Mouse (Mus musculus) liver, embryonic 11.5 days (tissue): ENCODE data around the gene Midn. TPM values are rescaled to one million over a fixed set of nuclear protein-coding genes. Genes with fewer than 3 reads are reported as not detected.

Source experiments
- ATAC-seq: fragments of 200-750 bp; cut with Nextera tagmentation; replicated peaks from 2 replicates; pipeline ENCODE4 v1.8.0; 2017; ENCODE audit warnings: moderate number of reproducible peaks, mild to moderate bottlenecking, moderate TSS enrichment, moderate library complexity; ENCODE audit not compliant: low FRiP score
- DNase-seq: peaks from one replicate; pipeline ENCODE4 v3.0.0-alpha.2; 2017; ENCODE audit warnings: low spot score
- H3K27ac ChIP-seq: fragments of 300-500 bp; sonication (generic); 2 replicates; pipeline ENCODE4 v1.5.1; 2014; ENCODE audit warnings: mild to moderate bottlenecking, low read depth, low read length, control low read depth
- H3K27me3 ChIP-seq: fragments of 300-500 bp; sonication (generic); replicated peaks from 2 replicates; pipeline ENCODE4 v1.6.1; 2014; ENCODE audit warnings: low read length, mixed read lengths; ENCODE audit not compliant: control insufficient read depth, insufficient read depth
- H3K36me3 ChIP-seq: fragments of 300-500 bp; sonication (generic); 2 replicates; pipeline ENCODE4 v1.6.1; 2014; ENCODE audit warnings: mild to moderate bottlenecking, low read length, moderate library complexity, mixed read lengths; ENCODE audit not compliant: control insufficient read depth, insufficient read depth
- H3K4me1 ChIP-seq: fragments of 300-500 bp; sonication (generic); replicated peaks from 2 replicates; pipeline ENCODE4 v1.6.1; 2014; ENCODE audit warnings: low read length, mixed read lengths; ENCODE audit not compliant: control insufficient read depth, insufficient read depth
- H3K4me2 ChIP-seq: fragments of 300-500 bp; sonication (generic); 2 replicates; pipeline ENCODE4 v1.6.1; 2014; ENCODE audit warnings: mild to moderate bottlenecking, control low read depth, moderate library complexity
- H3K4me3 ChIP-seq: fragments of 300-500 bp; sonication (generic); 2 replicates; pipeline ENCODE4 v1.5.1; 2014; ENCODE audit warnings: low read depth, low read length, control low read depth
- H3K9ac ChIP-seq: fragments of 300-500 bp; sonication (generic); 2 replicates; pipeline ENCODE4 v1.6.1; 2014; ENCODE audit warnings: low read depth, low read length, control low read depth
- H3K9me3 ChIP-seq: fragments of 300-500 bp; sonication (generic); 2 replicates; pipeline ENCODE4 v1.6.1; 2016; ENCODE audit warnings: low read length, inconsistent platforms, mixed read lengths; ENCODE audit not compliant: control insufficient read depth
- WGBS: fragments of 180-500 bp; shearing (Covaris S2); extraction: QIAGEN DNeasy Blood & Tissue Kit; methylation state at CpG from one replicate; pipeline ENCODE4 v1.1.7; 2014; 5-methylcytosine and 5-hydroxymethylcytosine counted together
- polyA plus RNA-seq: library from polyadenylated mRNA; unstranded; fragments of >200 nt; fragmentation: Nextera tagmentation; extraction: Ambion mirVana; gene quantifications from 2 replicates; pipeline ENCODE4 v1.2.1, GENCODE M21; 2014

The Midn gene
- polyA plus RNA-seq, 1 experiment from 2014 or later: 20.1 TPM

GRCm38 (mm10) chr10:80172527-80173292 lies 24.6 kb downstream of the Midn start, which contains the start of gene 1600002K03Rik:
Gene 1600002K03Rik, plus strand, starts transcription at chr10:80172944.
- Histone ChIP-seq H3K4me2 (peak within 1 kb of the TSS; percentile 85), H3K9ac (peak within 1 kb of the TSS; percentile 79), H3K9me3 (no peaks in the 10 kb centered on the region), H3K4me3 (peak within 1 kb of the TSS; percentile 65), H3K27ac (peak within 1 kb of the TSS; percentile 92), H3K4me1 (peaks cover 16% of the 10 kb centered on the region), H3K27me3 (no peaks in the 10 kb centered on the region), H3K36me3 (peaks cover 22% of the 10 kb centered on the region)
- 5% methylated on average over 35 of the region's 35 CpGs for WGBS
- peak; percentile 80 for ATAC-seq
- DNase-seq: peak; percentile 92

GRCm38 (mm10) chr10:80173358-80173757 lies 25.3 kb downstream of the Midn start:
- Histone ChIP-seq H3K4me3 (peak overlapping the region; percentile 65), H3K36me3 (peaks cover 22% of the 10 kb centered on the region), H3K4me1 (peaks cover 16% of the 10 kb centered on the region), H3K4me2 (peak overlapping the region; percentile 85), H3K27ac (peak overlapping the region; percentile 44), H3K27me3 (peaks cover 2% of the 10 kb centered on the region; the same call in 1 of the 2 replicates), H3K9ac (peak overlapping the region; percentile 79), H3K9me3 (no peaks in the 10 kb centered on the region)
- no peak for DNase-seq
- no peak for ATAC-seq
- WGBS: 5% methylated on average over 11 of the region's 11 CpGs

GRCm38 (mm10) chr10:80173955-80174640 lies 26.0 kb downstream of the Midn start:
- no peaks in the 10 kb centered on the region for H3K9me3 ChIP-seq
- peaks cover 8% of the 10 kb centered on the region for H3K27me3 ChIP-seq
- WGBS: 82% methylated on average over 10 of the region's 10 CpGs
- ATAC-seq (no peak), DNase-seq (no peak)
- H3K4me2 ChIP-seq: peak overlapping the region; percentile 85
- no peak overlapping the region; the same call in none of the 2 replicates for H3K27ac ChIP-seq
- peaks cover 14% of the 10 kb centered on the region for H3K4me1 ChIP-seq
- no peak overlapping the region; the same call in 1 of the 2 replicates for H3K4me3 ChIP-seq
- H3K9ac ChIP-seq: no peak overlapping the region
- peaks cover 22% of the 10 kb centered on the region for H3K36me3 ChIP-seq

GRCm38 (mm10) chr10:80174705-80175104 lies 26.6 kb downstream of the Midn start:
- no peak for DNase-seq
- H3K9ac ChIP-seq: no peak overlapping the region
- H3K4me2 ChIP-seq: no peak overlapping the region
- H3K27me3 ChIP-seq: peaks cover 14% of the 10 kb centered on the region
- H3K4me1 ChIP-seq: peaks cover 15% of the 10 kb centered on the region
- no peak for ATAC-seq
- H3K9me3 ChIP-seq: no peaks in the 10 kb centered on the region
- H3K4me3 ChIP-seq: no peak overlapping the region
- H3K36me3 ChIP-seq: peaks cover 22% of the 10 kb centered on the region
- H3K27ac ChIP-seq: no peak overlapping the region; the same call in 1 of the 2 replicates
- 42% methylated on average over 2 of the region's 2 CpGs for WGBS

GRCm38 (mm10) chr10:80175536-80176269 lies 27.6 kb downstream of the Midn start:
- DNase-seq (no peak), ATAC-seq (no peak)
- H3K9ac ChIP-seq: no peak overlapping the region
- peaks cover 24% of the 10 kb centered on the region for H3K27me3 ChIP-seq
- H3K9me3 ChIP-seq: no peaks in the 10 kb centered on the region
- no peak overlapping the region for H3K4me3 ChIP-seq
- H3K27ac ChIP-seq: no peak overlapping the region; the same call in 1 of the 2 replicates
- peaks cover 14% of the 10 kb centered on the region for H3K36me3 ChIP-seq
- WGBS: 28% methylated on average over 4 of the region's 4 CpGs
- H3K4me2 ChIP-seq: no peak overlapping the region
- peaks cover 17% of the 10 kb centered on the region for H3K4me1 ChIP-seq

GRCm38 (mm10) chr10:80176270-80176834 lies 28.3 kb downstream of the Midn start:
- H3K9me3 ChIP-seq: no peaks in the 10 kb centered on the region
- no peak for DNase-seq
- 84% methylated on average over 5 of the region's 5 CpGs for WGBS
- no peak for ATAC-seq
- H3K4me2 ChIP-seq: no peak overlapping the region
- peaks cover 8% of the 10 kb centered on the region for H3K36me3 ChIP-seq
- H3K4me1 ChIP-seq: peaks cover 17% of the 10 kb centered on the region
- peaks cover 30% of the 10 kb centered on the region for H3K27me3 ChIP-seq
- no peak overlapping the region for H3K9ac ChIP-seq
- H3K4me3 ChIP-seq: no peak overlapping the region
- H3K27ac ChIP-seq: no peak overlapping the region

- no peak overlapping the region for H3K9ac ChIP-seq
- 76% methylated on average over 7 of the region's 7 CpGs for WGBS
These were observed 29.6 kb downstream of the Midn start for GRCm38 (mm10) chr10:80177441-80178279.

More at GRCm38 (mm10) chr10:80177441-80178279, 29.6 kb downstream of the Midn start:
- Histone ChIP-seq H3K36me3 (no peaks in the 10 kb centered on the region), H3K9me3 (no peaks in the 10 kb centered on the region), H3K27ac (no peak overlapping the region), H3K4me3 (no peak overlapping the region), H3K4me1 (peaks cover 8% of the 10 kb centered on the region), H3K27me3 (peaks cover 35% of the 10 kb centered on the region), H3K4me2 (no peak overlapping the region)
- no peak for DNase-seq
- ATAC-seq: no peak
